Mouse (Mus musculus): Measurements from ENCODE around the gene Ctnnd2.

Gene Ctnnd2

DNA sequence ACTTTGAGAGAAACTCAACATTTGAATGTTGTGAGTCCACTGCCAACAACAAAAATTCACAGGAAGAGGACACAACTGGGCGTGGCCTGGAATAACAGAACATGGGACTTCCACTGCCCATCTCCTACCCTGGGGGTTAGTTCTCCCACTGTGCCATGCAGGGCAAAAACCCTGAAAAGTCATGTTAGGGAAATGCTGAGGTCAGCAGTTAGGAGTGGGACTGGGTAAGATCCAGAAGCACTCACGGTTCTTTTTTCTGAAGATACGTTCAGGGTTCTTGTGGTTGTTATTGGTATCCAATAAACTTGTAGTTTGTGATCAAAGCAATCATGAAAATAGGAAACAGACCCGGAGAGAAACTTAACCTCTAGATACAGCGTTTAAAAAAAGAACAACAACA is 695.0 kb downstream of the Ctnnd2 start:
- DNase-seq (ENCODE audit: low read depth, low spot score), result no peak

DNA sequence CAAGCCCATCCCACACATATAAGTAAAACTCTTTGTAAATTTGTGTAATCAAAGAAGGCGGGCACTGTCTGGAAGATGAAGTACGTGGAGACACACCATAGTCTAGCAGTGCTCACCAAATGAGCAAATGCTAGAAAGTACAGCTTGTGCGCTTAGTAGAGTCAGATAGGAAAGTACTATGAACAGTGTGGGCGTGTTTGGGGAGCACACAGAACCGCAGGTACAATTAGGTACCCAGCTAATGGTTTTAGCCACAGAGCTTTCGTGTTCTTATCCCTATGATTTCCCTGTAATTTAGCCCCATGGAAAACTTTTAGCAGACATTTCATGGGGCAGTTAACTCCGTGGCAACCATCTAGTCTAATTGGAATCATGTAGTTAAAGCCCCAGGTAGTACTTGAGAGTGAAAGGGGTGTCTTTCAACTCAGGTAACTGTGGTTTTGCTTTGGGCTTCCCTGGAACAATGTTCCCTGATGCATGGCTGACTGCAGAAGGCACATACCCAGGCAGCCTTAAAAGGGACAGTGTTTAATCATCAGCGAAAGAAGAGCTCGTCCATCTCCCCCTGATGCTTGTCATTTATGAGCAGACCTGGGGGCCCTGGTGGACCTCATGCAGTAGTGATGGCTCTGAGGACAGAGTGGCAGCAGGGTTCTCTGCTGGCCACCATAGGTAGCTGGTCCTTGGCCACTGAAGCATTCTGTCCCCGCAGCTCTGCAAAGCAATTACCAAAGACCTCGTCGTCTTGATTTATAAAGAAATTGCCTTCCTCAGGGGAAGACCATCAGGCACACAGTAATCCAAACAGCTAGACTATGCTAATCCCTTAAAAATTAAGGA is 697.5 kb downstream of the Ctnnd2 start:
- DNase-seq (ENCODE audit: low read depth, low spot score), result no peak

DNA sequence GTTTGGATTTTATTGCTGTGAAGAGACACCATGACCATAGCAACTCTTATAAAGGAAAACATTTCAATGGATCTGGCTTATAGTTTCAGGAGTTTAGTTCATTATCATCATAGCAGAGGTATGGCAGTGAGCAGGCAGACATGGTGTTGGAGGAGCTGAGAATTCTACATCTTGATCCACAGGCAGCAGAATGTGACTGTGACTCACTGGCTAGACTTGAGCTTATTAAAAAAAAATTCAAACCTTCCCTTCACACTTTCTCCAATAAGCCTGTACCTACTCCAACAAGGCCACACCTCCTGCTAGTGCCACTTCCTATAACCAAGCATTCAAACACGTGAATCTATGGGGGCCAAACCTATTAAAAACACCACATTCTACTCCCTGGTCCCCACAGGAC is 703.1 kb downstream of the Ctnnd2 start:
- DNase-seq (ENCODE audit: low read depth, low spot score), result no peak

DNA sequence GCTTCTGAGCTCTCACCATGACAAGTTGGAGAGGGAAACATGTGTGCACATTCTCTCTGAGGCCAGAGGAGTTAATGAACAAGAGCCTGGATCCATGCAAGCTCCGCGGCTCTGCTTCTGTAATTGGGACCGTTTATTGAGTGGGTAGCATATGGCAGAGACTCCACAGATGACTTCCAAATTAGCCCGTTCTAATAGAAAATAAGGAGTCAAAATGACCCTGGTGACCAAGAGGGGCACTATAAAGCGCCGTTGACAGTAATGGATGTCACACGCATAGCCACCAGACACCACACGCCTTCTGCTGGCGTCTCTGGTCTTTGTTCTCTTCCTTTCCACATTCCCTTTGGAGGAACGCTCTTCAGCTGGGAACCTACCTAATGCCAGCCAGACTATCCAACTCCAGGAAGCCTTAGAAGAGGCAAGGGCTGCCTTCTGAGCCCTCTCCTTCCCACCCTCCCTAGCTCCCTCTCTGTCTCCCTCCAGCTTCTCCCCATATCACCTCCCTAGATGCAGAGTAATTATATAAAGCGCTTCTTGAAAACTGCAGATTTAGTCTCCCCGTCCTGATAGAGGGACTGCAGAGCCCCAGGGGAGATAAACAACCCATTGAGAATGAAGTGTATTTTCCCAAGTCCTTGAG is 712.4 kb downstream of the Ctnnd2 start:
- DNase-seq (ENCODE audit: low read depth, low spot score), result no peak

DNA sequence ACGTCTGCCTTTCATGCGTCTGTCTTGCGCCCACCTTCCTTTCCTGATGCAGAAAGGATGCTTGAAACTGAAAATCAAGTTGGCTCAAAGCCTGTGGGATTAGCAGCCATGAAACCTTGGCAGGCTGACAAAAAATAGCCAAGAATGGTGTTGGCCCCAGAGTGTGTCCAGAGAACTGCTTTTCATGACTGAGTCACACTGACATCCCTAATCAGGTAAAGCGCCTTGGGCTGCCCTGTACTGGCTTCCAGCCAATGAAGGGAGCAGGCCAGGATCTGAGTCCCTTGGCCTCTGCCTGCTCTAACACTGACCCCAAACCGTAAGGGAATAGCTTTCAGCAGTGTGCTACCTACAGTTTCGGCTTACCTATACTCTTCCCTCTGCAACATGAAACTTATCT is 713.0 kb downstream of the Ctnnd2 start:
- DNase-seq (ENCODE audit: low read depth, low spot score), result no peak

DNA sequence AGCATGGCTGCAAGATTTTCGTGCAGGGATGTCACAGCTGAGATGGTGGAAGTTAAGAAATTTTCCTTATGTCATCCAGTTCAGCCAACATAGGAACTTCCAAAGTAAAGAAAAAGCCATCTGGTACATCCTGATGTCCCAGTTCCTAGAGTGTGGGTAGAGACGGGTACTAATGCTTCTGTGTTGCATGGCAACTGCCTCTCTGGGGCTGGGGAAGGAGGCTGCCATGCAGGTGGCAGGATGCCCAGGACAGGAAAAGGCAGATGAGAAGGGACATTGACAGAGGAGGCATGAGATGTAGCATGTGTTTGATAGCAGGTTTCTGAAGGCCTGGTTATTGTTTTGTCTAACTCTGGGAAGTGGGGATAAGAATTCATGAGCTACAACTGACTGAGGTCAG is 715.2 kb downstream of the Ctnnd2 start:
- DNase-seq (ENCODE audit: low read depth, low spot score), result no peak

DNA sequence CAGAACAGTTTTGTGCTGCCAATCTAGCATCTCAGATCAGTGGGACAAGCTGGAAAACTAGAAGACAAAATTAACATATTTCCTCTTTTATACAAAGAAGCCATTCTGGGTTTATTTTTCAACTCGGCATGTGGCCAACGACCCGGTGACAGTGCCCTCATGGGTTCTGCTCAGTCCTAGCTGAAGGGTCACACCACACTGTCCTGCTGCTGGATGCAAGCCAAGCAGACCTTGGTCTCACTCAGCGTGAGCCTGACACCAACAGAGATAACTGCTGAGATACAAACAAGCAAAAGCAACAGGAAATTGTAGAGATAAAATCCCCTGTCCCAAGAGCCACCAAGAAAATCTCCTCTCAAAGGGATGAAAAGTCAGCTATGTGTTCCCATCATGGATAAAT is 719.6 kb downstream of the Ctnnd2 start:
- DNase-seq (ENCODE audit: low read depth, low spot score), result no peak

DNA sequence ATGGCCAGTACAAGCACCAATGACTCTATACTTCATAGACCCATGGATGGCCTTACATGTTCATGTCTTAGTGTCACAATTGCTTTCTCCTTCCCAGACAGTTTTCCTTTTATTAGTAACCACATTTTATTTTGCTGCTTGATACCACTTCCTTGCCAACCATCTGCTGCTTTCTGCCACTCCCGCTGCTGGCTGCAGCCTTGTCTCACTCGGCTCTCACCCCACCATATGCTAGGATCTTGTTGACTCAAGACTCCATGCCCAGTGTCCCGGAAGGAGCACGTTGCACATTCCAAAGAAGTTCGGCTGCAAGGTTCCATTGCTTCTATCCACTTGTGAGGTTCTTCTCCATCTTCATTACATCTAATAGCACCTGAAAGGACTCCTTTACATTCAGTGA is 722.7 kb downstream of the Ctnnd2 start:
- DNase-seq (ENCODE audit: low read depth, low spot score), result no peak

DNA sequence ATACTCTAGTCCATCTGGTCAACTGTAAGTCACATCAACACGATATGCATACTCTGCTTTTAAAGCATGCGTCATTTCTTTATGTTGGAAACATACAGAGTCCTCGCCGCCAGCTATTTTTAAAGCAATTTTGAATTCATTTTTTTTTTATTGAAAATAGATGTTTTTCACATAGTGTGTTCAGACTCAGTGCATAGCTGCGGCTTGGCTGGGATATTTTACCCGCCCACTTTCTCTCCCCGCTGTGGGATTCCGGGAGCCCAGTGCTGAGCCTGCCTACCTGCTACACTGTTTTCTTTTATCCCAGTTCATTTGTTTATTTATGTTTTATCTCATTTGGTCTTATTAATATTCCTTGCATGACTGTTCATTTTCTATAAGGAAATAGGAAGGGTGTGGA is 724.9 kb downstream of the Ctnnd2 start:
- DNase-seq (ENCODE audit: low read depth, low spot score), result no peak

DNA sequence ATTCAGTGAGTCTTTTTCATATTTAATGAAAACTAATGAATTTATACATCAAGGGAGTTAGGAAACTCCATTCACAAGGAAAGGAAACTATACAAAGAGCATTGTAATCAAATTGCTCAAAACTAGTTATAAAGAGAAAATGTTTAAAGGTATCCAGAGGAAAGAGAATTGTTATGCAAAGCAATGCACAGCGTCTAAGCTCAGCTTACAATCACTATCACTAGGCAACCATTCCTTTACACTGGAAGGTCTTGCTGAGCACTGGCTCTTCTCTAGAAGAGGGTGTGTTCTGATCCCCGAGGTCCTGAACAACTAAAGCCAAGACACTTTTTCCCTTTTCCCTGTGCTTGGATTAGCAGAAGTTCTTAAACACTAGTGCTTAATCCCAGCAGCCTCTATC is 735.6 kb downstream of the Ctnnd2 start:
- no peak for DNase-seq (ENCODE audit: low read depth, low spot score)

DNA sequence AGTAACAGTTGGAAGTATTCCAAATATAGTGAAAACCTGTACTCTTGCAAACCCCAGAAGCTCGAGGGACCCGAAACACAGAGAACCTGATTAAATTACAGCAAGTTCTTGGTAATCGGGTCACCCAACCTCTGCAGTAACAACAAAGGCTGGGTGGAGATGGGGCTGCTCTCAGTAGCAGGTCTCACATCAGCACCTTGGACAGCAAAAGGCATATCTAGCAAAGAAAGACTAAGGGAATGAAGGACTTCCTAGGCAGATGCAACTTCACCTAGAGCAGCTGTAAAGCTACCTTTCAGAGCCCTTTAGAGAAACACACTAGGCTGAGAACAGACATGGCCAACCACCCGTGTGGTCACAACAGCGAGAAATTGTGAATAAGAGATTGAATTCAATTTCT is 741.0 kb downstream of the Ctnnd2 start:
- DNase-seq (ENCODE audit: low read depth, low spot score), result no peak

DNA sequence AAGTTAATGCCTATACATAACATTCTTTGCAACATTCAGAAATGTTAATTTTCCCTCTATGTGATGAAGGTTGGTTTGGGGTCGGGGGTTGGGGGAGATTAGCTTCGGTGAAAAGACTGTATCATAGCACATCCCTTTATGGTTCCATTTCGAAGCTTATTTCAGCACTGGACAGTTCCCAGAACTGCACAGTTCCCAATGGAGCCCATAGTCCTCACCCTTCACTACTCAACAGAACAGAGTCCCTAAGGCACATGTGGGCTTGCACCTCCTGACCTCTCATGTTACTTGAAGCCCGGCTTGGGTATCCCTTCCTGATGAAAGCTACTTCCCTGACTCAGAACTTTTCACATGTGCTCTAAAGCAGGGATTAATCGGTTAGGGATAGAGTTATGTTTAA is 753.4 kb downstream of the Ctnnd2 start:
- DNase-seq (ENCODE audit: low read depth, low spot score), result no peak

DNA sequence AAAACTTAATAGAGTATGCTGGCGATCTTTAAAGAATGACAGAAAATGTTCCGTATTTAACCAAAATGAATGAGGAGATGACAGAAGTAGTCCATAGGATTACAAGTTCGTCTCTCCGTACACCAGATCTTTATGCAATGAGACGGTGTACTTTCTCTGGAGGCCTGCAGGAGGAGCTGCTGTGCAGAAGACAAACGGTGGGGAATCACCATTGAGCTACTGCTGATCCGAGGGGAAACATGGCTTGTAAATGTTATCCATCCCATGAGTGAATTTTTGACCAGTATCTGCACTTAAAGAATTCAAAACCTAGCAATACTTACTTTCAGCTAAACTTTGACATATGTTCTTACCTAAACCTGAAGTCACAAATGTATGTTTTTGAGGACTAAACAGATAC is 755.2 kb downstream of the Ctnnd2 start:
- DNase-seq (ENCODE audit: low read depth, low spot score), result no peak

DNA sequence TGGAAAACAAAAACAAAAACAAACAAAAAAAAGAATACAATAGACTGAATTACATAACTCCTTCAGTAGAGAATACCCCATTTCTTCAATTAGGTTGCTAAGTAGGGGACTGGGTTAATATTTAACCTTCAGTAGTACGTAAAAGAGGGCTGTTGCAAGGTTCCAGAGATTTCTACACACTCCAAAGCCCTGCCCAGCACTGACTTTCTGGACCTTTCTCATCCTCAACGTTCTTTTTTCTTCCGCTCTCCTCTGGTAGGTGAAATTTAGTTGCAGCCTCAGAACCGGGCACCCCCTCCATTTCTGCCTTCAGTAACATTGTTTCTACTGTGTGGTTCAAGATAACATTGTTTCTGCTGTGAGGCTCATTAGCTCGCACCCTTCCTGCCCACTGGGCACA is 759.5 kb downstream of the Ctnnd2 start:
- no peak for DNase-seq (ENCODE audit: low read depth, low spot score)

DNA sequence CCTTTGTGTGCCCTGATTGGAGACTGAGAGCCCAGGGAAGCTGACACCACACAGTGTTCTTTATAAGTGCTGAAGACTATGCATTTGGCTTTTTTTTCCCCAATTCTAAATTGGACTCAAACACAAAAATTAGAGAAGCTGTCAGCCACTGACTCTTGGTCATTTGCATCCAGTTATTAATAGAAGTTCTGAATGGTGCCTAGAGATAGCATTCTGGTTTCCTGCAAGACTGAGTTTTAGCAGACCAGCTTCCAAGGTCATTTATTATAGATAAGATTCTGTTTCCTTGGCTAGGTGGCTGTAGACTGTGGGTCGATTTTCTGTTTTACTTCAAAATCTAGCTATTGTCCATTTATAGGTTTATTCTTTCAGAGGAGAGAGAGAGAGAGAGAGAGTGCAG is 773.5 kb downstream of the Ctnnd2 start:
- DNase-seq (ENCODE audit: low read depth, low spot score), result no peak

DNA sequence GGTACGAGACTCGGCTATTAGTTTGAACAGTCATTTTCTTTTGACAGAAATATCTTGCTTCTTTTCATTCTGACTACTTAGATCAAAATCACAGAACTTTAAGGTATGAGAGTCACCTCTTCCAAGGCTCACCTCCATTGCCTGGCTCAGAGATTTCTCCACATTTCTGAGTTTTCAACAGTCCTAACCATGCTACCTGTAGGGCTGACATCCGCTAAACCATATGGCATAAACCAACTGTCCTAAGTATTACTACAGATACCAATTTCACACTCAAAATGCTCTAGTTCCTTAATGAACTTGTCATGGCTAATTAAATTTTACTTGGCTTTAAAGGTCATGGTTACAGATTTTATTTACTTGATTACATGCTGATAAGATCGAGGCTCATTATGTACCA is 786.1 kb downstream of the Ctnnd2 start:
- DNase-seq (ENCODE audit: low read depth, low spot score), result no peak

DNA sequence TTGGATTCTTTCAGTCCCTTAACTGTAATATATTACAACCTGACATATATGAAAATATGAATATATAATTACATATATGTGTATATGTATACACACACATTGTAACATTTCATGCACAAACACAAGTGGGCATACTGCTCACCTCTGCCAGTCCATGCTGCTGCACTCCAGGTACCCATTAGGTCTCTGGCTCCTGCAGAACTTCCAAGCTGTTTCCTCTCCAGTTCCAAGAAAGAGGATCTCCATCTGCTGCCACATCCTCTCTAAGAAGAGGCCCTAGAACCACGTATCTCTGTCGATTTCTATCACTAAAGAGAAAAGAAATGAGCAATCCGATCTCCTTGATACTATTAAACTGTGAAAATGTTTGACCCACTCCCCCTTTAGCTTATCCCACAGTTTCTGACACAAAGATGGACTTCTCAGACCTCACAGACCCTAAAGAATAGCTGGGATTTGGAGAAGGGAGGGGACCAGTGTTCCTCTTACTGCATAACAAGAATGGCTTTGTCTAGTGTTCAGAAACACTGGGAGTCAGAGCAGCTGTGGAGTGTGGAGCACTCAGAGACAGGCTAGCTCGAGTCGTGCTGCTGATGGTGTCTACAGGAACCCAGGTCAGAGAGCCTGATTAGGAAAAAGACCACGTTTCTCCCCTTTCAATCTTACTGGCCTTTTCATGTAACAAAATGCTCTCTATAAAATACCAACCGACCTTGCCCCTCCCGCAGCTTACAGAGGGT is 790.2 kb downstream of the Ctnnd2 start:
- DNase-seq (ENCODE audit: low read depth, low spot score), result no peak

DNA sequence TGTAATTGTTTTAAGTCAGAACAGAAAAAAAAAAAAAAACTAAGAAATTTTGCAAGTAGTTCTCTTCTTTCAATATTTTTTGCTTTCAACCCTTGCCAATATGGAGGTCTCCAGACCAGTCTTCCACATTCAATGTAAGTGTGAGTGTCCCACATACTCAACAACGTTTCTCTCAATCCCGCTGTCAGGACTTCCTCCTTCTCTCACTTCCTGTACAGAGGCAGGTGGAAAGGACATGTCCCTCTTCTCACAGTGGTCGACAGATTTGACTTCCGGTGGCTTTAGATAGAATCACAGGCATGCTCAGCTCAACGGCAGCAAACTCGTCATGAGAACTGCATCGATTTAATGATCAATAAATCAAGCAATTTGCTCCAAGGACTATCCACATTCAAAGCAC is 791.7 kb downstream of the Ctnnd2 start:
- no peak for DNase-seq (ENCODE audit: low read depth, low spot score)

DNA sequence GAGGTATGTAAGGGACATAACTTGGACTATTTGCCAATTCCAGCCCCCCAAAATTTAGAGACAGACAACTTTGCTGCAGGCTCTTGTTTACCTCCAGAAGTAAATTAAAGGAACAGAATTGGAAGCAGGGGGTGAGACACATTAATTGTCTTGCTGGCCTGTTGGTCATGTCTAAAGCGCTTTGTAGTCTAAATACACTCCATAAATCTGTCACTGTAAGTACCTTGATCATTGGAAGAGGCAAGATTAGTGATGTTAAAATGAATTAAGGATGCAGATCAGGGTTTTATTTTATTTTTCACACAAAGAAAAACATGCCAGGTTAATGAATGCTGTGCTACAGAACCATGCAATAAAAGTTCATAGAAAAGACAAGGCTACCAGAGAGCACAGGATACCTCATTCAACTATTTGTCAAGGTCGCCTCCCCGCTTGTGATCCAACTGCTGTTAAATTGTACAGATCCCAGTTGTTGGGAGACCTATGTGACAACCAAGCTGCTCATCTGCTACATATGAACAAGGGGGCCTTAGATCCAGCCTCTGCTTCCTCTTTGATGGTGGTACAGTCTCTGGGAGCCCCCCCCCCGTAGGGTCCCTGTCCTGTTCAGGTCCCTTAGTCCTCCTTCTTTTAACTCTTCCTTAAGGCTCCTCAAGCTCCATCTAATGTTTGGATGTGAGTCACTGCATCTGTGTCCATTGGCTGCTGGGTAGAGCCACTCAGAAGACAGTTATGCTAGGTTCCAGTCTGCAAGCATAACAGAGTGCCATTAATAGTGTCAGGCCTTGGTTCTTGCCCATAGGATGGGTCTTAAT is 792.7 kb downstream of the Ctnnd2 start:
- DNase-seq (ENCODE audit: low read depth, low spot score), result no peak

DNA sequence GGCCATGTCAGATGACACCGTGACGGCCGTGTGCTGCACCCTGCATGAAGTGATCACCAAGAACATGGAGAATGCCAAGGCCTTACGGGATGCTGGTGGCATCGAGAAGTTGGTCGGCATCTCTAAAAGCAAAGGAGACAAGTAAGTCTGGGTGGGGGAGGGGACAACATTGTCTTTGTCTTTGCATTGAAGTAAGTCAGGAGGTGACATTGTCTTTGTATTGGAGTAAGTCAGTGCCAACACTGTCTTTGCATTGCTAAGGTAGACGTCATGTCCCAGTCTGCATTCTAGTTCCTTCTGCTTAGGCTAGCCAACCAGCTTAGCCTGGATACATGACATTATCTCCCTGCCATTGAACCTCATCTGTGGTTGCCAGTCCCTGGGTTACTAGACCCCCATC is 794.4 kb downstream of the Ctnnd2 start:
- no peak for DNase-seq (ENCODE audit: low read depth, low spot score)

DNA sequence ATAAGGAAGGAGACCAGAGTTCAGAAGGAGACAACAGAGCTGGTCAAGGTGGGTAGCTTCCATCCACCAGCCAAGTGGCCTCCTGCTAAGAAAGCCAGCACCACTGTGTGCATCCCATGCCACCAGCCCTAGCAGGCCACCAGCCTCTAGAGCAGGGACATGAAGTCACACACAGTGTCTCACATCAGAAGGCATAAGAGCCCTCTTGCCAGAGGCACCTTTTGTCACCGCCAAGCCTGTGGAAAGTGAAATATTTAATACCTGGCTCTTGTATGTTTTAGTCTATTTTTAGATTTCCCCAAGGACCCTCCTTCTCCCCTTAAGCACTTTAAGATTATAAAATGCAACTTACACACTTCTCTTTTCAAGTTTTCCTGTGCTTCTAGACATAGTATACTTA is 802.0 kb downstream of the Ctnnd2 start:
- DNase-seq (ENCODE audit: low read depth, low spot score), result no peak

Data from WW6 (cell line).